Mouse (Mus musculus) thymus, adult 2 months (tissue): Measurements from ENCODE around the gene Klhl28. TPM values are rescaled to one million over a fixed set of nuclear protein-coding genes. Genes with fewer than 3 reads are reported as not detected.
A peak's percentile ranks its signal among the peaks of the same experiment; 100 is the strongest.

Source experiments
- DNase-seq: peaks from one replicate; pipeline ENCODE4 v3.0.0; 2021
- H3K27ac ChIP-seq: fragments of 200-500 bp; 2 replicates; pipeline ENCODE4 v1.5.1; 2012; ENCODE audit warnings: low read length, control low read depth; ENCODE audit not compliant: control insufficient read depth, insufficient read depth
- H3K27me3 ChIP-seq: fragments of 200-500 bp; 2 replicates; pipeline ENCODE4 v1.6.1; 2012; ENCODE audit warnings: mild to moderate bottlenecking, low read length, moderate library complexity, mixed read lengths; ENCODE audit not compliant: control insufficient read depth, insufficient read depth
- H3K36me3 ChIP-seq: fragments of 200-500 bp; 2 replicates; pipeline ENCODE4 v1.6.1; 2012; ENCODE audit warnings: mild to moderate bottlenecking, low read length, moderate library complexity; ENCODE audit not compliant: control insufficient read depth, insufficient read depth
- H3K4me1 ChIP-seq: fragments of 200-500 bp; replicated peaks from 2 replicates; pipeline ENCODE4 v1.6.1; 2012; ENCODE audit warnings: low read length; ENCODE audit not compliant: control insufficient read depth, insufficient read depth
- H3K4me3 ChIP-seq: fragments of 200-500 bp; 2 replicates; pipeline ENCODE4 v1.5.1; 2012; ENCODE audit warnings: mild to moderate bottlenecking, low read length, control low read depth, moderate library complexity; ENCODE audit not compliant: control insufficient read depth, insufficient read depth
- CTCF ChIP-seq: fragments of 200-500 bp; IDR thresholded peaks from 2 replicates; pipeline ENCODE4 v1.5.1; 2012; ENCODE audit warnings: mild to moderate bottlenecking, control low read depth, low read length, moderate library complexity, borderline replicate concordance; ENCODE audit not compliant: control insufficient read depth, poor library complexity, insufficient read depth; ENCODE audit errors: extremely low read depth
- POLR2A ChIP-seq: fragments of 200-500 bp; IDR thresholded peaks from 2 replicates; pipeline ENCODE4 v1.6.1; 2012; ENCODE audit warnings: mild to moderate bottlenecking, low read length, control low read depth, moderate library complexity; ENCODE audit not compliant: control insufficient read depth, poor library complexity, insufficient read depth; ENCODE audit errors: extremely low read depth
- WGBS: fragments of 180-500 bp; shearing (Covaris S2); methylation state at CpG from one replicate; pipeline ENCODE4 v1.1.7; 2018; 5-methylcytosine and 5-hydroxymethylcytosine counted together
- polyA plus RNA-seq: library from polyadenylated mRNA; depleted of rRNA; stranded (reverse); fragments of >200 nt; gene quantifications from 2 replicates; pipeline ENCODE4 v1.2.3, GENCODE M21; 2012

Klhl28 gene
- polyA plus RNA-seq, 1 experiment: 6.5 TPM

GRCm38 (mm10) chr12:64968067-64968466, 2.7 kb upstream of the Klhl28 start:
- no peak for DNase-seq
- H3K4me3 ChIP-seq: no peak overlapping the region
- no peaks in the 10 kb centered on the region for H3K27me3 ChIP-seq
- no peak for TF ChIP-seq CTCF
- H3K27ac ChIP-seq: no peak overlapping the region
- no peaks in the 10 kb centered on the region for H3K36me3 ChIP-seq
- 8% methylated on average over 2 of the region's 2 CpGs for WGBS
- H3K4me1 ChIP-seq: peaks cover 10% of the 10 kb centered on the region

- H3K4me1 ChIP-seq: peaks cover 10% of the 10 kb centered on the region
- no peaks in the 10 kb centered on the region for H3K36me3 ChIP-seq
- WGBS: 4% methylated on average over 9 of the region's 9 CpGs
- peak overlapping the region; percentile 45 for H3K4me3 ChIP-seq
- peak; percentile 9 for DNase-seq
- H3K27ac ChIP-seq: no peak overlapping the region
- no peaks in the 10 kb centered on the region for H3K27me3 ChIP-seq
- TF ChIP-seq CTCF (no peak), POLR2A (no peak)
These were observed 2.1 kb upstream of the Klhl28 start for GRCm38 (mm10) chr12:64967470-64967869.

- peaks cover 10% of the 10 kb centered on the region for H3K4me1 ChIP-seq
- peak overlapping the region; percentile 28 for H3K27ac ChIP-seq
- no peaks in the 10 kb centered on the region for H3K27me3 ChIP-seq
- WGBS: 1% methylated on average over 19 of the region's 19 CpGs
- TF ChIP-seq POLR2A (no peak), CTCF (no peak)
- DNase-seq: no peak
- no peaks in the 10 kb centered on the region for H3K36me3 ChIP-seq
- peak overlapping the region; percentile 89 for H3K4me3 ChIP-seq
These were observed 1.5 kb upstream of the Klhl28 start for GRCm38 (mm10) chr12:64966652-64967435.

- TF ChIP-seq POLR2A (no peak), CTCF (no peak)
- H3K36me3 ChIP-seq: no peaks in the 10 kb centered on the region
- WGBS: under 1% methylated on average over 44 of the region's 44 CpGs
- peak overlapping the region; percentile 28 for H3K27ac ChIP-seq
- H3K4me1 ChIP-seq: peaks cover 10% of the 10 kb centered on the region
- H3K27me3 ChIP-seq: no peaks in the 10 kb centered on the region
- peak overlapping the region; percentile 89 for H3K4me3 ChIP-seq
- DNase-seq: peak; percentile 59
These were observed 832 bp upstream of the Klhl28 start for GRCm38 (mm10) chr12:64966101-64966631.

GRCm38 (mm10) chr12:64964560-64964959, 774 bp downstream of the Klhl28 start:
- H3K27me3 ChIP-seq: no peaks in the 10 kb centered on the region
- peak overlapping the region; percentile 87 for H3K4me3 ChIP-seq
- no peak overlapping the region for H3K27ac ChIP-seq
- no peak for DNase-seq
- TF ChIP-seq CTCF (no peak), POLR2A (no peak)
- no peaks in the 10 kb centered on the region for H3K36me3 ChIP-seq
- H3K4me1 ChIP-seq: peaks cover 10% of the 10 kb centered on the region
- 13% methylated on average over 4 of the region's 4 CpGs for WGBS

- WGBS: 90% methylated on average over 2 of the region's 2 CpGs
- TF ChIP-seq CTCF (no peak), POLR2A (no peak)
- no peaks in the 10 kb centered on the region for H3K27me3 ChIP-seq
- H3K4me3 ChIP-seq: no peak overlapping the region
- no peak overlapping the region for H3K27ac ChIP-seq
- no peaks in the 10 kb centered on the region for H3K4me1 ChIP-seq
- 0 out of 2 replicates have a peak, but pooled peaks cover under 1% of the 10 kb centered on the region for H3K36me3 ChIP-seq
- DNase-seq: peak; percentile 22
These were observed 27.8 kb downstream of the Klhl28 start for GRCm38 (mm10) chr12:64937493-64937892.
